9 mouse cellular contexts compared by ENCODE assay signal in genomic region chr12:78987581-78988081, GRCm38 (mm10). TPM values are rescaled to one million over a fixed set of nuclear protein-coding genes. Genes with fewer than 3 reads are reported as not detected.
DNase-seq lines count a peak whose midpoint lies in the region; ATAC-seq lines count a peak whose summit lies in the region.
"Had no signal": no experiment of that assay in that cellular context is flagged by ENCODE, and none has a peak within 500 bp of the region (broad histone marks: within the 10 kb centered on the region; RNA-seq: fewer than 3 reads in every experiment).

No protein-coding gene starts in this region.

- peak; percentile 86 for DNase-seq in heart, adult 11 months
- DNase-seq in heart, postnatal 14 days, result no peak
- peak; percentile 78 for DNase-seq in retina, postnatal 1 day
- DNase-seq in right cerebral cortex, postnatal 4 days, result no peak
- no peak for DNase-seq in left cerebral cortex, adult 11 months (ENCODE audit: low spot score)

- H3K27me3 ChIP-seq in midbrain, embryonic 13.5 days, result no peaks in the 10 kb centered on the region
- H3K27me3 ChIP-seq in midbrain, embryonic 16.5 days (ENCODE audit: control insufficient read depth, insufficient read depth, low read depth, low read length), result no peaks in the 10 kb centered on the region
- no peaks in the 10 kb centered on the region for H3K27me3 ChIP-seq in forebrain, embryonic 12.5 days

- 0 out of 2 replicates have a peak, but pooled peaks cover 2% of the 10 kb centered on the region for H3K36me3 ChIP-seq in midbrain, embryonic 13.5 days
- no peaks in the 10 kb centered on the region for H3K36me3 ChIP-seq in midbrain, embryonic 16.5 days (ENCODE audit: control insufficient read depth, insufficient read depth, low read length)
- H3K36me3 ChIP-seq in forebrain, embryonic 12.5 days (replicated peaks), result no peaks in the 10 kb centered on the region

- no peak overlapping the region for H3K9ac ChIP-seq in midbrain, embryonic 13.5 days (replicated peaks)
- H3K9ac ChIP-seq in midbrain, embryonic 16.5 days (ENCODE audit: low read depth, low read length), result no peak overlapping the region
- H3K9ac ChIP-seq in forebrain, embryonic 12.5 days, result no peak overlapping the region

- 57% methylated on average over 9 of the region's 9 CpGs for WGBS in midbrain, embryonic 13.5 days
- 55% methylated on average over 9 of the region's 9 CpGs for WGBS in midbrain, embryonic 16.5 days
- WGBS in forebrain, embryonic 12.5 days, result 45% methylated on average over 9 of the region's 9 CpGs

- ATAC-seq in midbrain, embryonic 13.5 days, result peak; percentile 71
- ATAC-seq in midbrain, embryonic 16.5 days, result no peak
- peak; percentile 93; the same call in 1 of the 2 replicates for ATAC-seq in forebrain, embryonic 12.5 days (ENCODE audit: low FRiP score)

- intact Hi-C loops in heart, postnatal 14 days (cut with DNase I), result loop anchor here (5.0 kb wide), 1 partner anchor 70 kb away; no protein-coding TSS in a partner anchor

- no peaks in the 10 kb centered on the region for H3K9me3 ChIP-seq in midbrain, embryonic 13.5 days
- H3K9me3 ChIP-seq in midbrain, embryonic 16.5 days (replicated peaks; ENCODE audit: control insufficient read depth, low read length, poor library complexity, severe bottlenecking), result no peaks in the 10 kb centered on the region
- H3K9me3 ChIP-seq in forebrain, embryonic 12.5 days, result no peaks in the 10 kb centered on the region

- no peak overlapping the region for H3K4me2 ChIP-seq in midbrain, embryonic 13.5 days (replicated peaks)
- H3K4me2 ChIP-seq in midbrain, embryonic 16.5 days (ENCODE audit: low read length), result no peak overlapping the region
- no peak overlapping the region for H3K4me2 ChIP-seq in forebrain, embryonic 12.5 days

- no peak overlapping the region for H3K27ac ChIP-seq in midbrain, embryonic 13.5 days
- no peak overlapping the region for H3K27ac ChIP-seq in midbrain, embryonic 16.5 days (ENCODE audit: low read length)
- 0 out of 2 replicates have a peak overlapping the region, but pooled peaks have one; percentile 36 for H3K27ac ChIP-seq in forebrain, embryonic 12.5 days
- H3K27ac ChIP-seq: macrophage had no signal

- H3K4me3 ChIP-seq in midbrain, embryonic 13.5 days (replicated peaks), result no peak overlapping the region
- no peak overlapping the region for H3K4me3 ChIP-seq in midbrain, embryonic 16.5 days (ENCODE audit: low read depth, low read length)
- no peak overlapping the region for H3K4me3 ChIP-seq in forebrain, embryonic 12.5 days (replicated peaks)

- peaks cover 13% of the 10 kb centered on the region for H3K4me1 ChIP-seq in midbrain, embryonic 13.5 days (replicated peaks)
- peaks cover 7% of the 10 kb centered on the region for H3K4me1 ChIP-seq in midbrain, embryonic 16.5 days (ENCODE audit: control insufficient read depth, insufficient read depth, low read length)
- peaks cover 9% of the 10 kb centered on the region; the same call in 1 of the 2 replicates for H3K4me1 ChIP-seq in forebrain, embryonic 12.5 days

RNA-seq across cellular contexts. Expression of gene Tmem229b, which starts 19.8 kb away (rescaled TPM):
- 1 to 10 TPM; 3.9 to 4.0 TPM for total RNA-seq in heart, postnatal 14 days (2021)
- 41.2 and 41.8 TPM in 2 replicates for polyA plus RNA-seq in midbrain, embryonic 13.5 days (2015; fragmentation: Nextera tagmentation; extraction: Ambion mirVana)
- 74.7 and 79.8 TPM in 2 replicates for polyA plus RNA-seq in midbrain, embryonic 16.5 days (2015; fragmentation: Nextera tagmentation; extraction: Ambion mirVana)
- polyA plus RNA-seq in forebrain, embryonic 12.5 days (2016; fragmentation: Nextera tagmentation; extraction: Ambion mirVana), result 16.7 and 18.4 TPM in 2 replicates

RNA-seq across cellular contexts. Expression of gene Plekhh1, which starts 41.3 kb away (rescaled TPM):
- 1 to 10 TPM; 5.5 to 5.7 TPM for total RNA-seq in heart, postnatal 14 days (2021)
- 3.2 and 4.0 TPM in 2 replicates for polyA plus RNA-seq in midbrain, embryonic 13.5 days (2015; fragmentation: Nextera tagmentation; extraction: Ambion mirVana)
- 2.0 and 2.5 TPM in 2 replicates for polyA plus RNA-seq in midbrain, embryonic 16.5 days (2015; fragmentation: Nextera tagmentation; extraction: Ambion mirVana)
- 5.6 and 6.1 TPM in 2 replicates for polyA plus RNA-seq in forebrain, embryonic 12.5 days (2016; fragmentation: Nextera tagmentation; extraction: Ambion mirVana)

Comparison
In these comparisons a context has a peak if more than half of its experiments do, and no peak if none do; other contexts are left out.
1. DNase-seq: peak in heart, adult 11 months (single experiment) and retina, postnatal 1 day (single experiment); none in heart, postnatal 14 days (0 of 2), right cerebral cortex, postnatal 4 days (single experiment) and left cerebral cortex, adult 11 months (single experiment).